Mouse (Mus musculus) heart, adult 2 months (tissue): ENCODE measurements at regions not wholly inside any gene's neighbourhood (a gene's known extent, or its start where the extent isn't known, plus 50 kb on each side); places are given as distances from the start of the nearest gene placed in this dataset.

Experiments
- CTCF ChIP-seq: fragments of 200-600 bp; IDR thresholded peaks from 2 replicates; pipeline ENCODE4 v1.8.1; 2022; ENCODE audit warnings: antibody characterized with exemption, mild to moderate bottlenecking, moderate library complexity
- POLR2A ChIP-seq: fragments of 200-500 bp; IDR thresholded peaks from 2 replicates; pipeline ENCODE4 v1.6.1; 2011; ENCODE audit warnings: mild to moderate bottlenecking, low read depth, low read length, control low read depth; ENCODE audit not compliant: insufficient read depth

GRCm38 (mm10) chr11:93709686-93710085 is 175.9 kb downstream of the Utp18 start:
- TF ChIP-seq POLR2A (no peak), CTCF (no peak)
